Mouse (Mus musculus) erythroblast, embryonic 14.5 days (primary cell): ENCODE measurements around the gene Smyd2.

Experiments
- GATA1 ChIP-seq: IDR thresholded peaks from 2 replicates; pipeline ENCODE4 v1.6.1; 2012; ENCODE audit warnings: low read length, inconsistent platforms, mixed read lengths
- TAL1 ChIP-seq: IDR thresholded peaks from 3 replicates; pipeline ENCODE4 v1.6.1; 2012; ENCODE audit warnings: low read length, inconsistent platforms, mixed read lengths

DNA sequence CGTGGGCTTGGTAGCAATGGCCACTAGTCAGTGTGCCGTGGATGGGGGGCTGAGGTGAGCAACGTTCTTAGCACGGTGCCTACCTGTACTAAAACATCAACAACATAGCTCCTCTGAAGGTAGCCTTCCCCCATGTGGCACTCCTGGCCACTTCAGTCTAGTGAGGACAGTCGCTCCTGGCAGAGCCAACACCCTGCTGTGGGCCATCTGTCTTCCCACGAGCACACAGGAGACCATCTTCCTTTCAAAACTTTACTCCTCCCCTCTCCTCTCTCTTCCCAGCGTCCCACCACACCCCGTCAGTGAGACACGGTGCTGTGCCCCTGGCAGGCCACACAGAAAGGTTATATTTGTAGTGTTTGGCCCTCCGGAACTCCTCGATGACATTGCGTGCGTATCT lies 37.2 kb downstream of the Smyd2 start:
- no peak for TF ChIP-seq GATA1
- TF ChIP-seq TAL1, result no peak
